Mouse (Mus musculus) layer of hippocampus, adult 2 months (tissue): Measurements from ENCODE around the gene Zdhhc17. TPM values are rescaled to one million over a fixed set of nuclear protein-coding genes. Genes with fewer than 3 reads are reported as not detected.

Source experiments
- DNase-seq, 2 experiments: peaks; one replicate each; pipeline ENCODE4 v3.0.0; 2022; ENCODE audit warnings: low spot score in 2 of 2
- H3K27ac ChIP-seq: fragments of 200-600 bp; 2 replicates; pipeline ENCODE4 v1.8.1; 2022
- H3K4me3 ChIP-seq: fragments of 200-600 bp; 2 replicates; pipeline ENCODE4 v1.8.1; 2022; ENCODE audit warnings: mild to moderate bottlenecking
- CTCF ChIP-seq: fragments of 200-600 bp; conservative IDR thresholded peaks from 2 replicates; pipeline ENCODE4 v1.8.1; 2022; ENCODE audit warnings: antibody characterized with exemption, mild to moderate bottlenecking, moderate library complexity
- total RNA-seq, 2 experiments: library from RNA; stranded (reverse); gene quantifications; 2 replicates each; pipeline ENCODE4 v1.2.3; 2021

Zdhhc17 gene
- total RNA-seq, 2 experiments from 2014 or later: 105 to 110 TPM

GRCm38 (mm10) chr10:110939717-110940116 lies 70.2 kb downstream of the Zdhhc17 start:
- DNase-seq: no peak

GRCm38 (mm10) chr10:110938841-110939549 lies 70.9 kb downstream of the Zdhhc17 start:
- DNase-seq: peak; percentile 62 to 76
- peak; percentile 27 for TF ChIP-seq CTCF
- Histone ChIP-seq H3K4me3 (0 out of 2 replicates have a peak overlapping the region, but pooled peaks have one; percentile 14), H3K27ac (peak overlapping the region; percentile 81)

More at GRCm38 (mm10) chr10:110939717-110940116, 70.2 kb downstream of the Zdhhc17 start:
- H3K4me3 ChIP-seq: no peak overlapping the region
- peak overlapping the region; percentile 81 for H3K27ac ChIP-seq
- no peak for TF ChIP-seq CTCF

GRCm38 (mm10) chr10:110938361-110938760 lies 71.6 kb downstream of the Zdhhc17 start:
- Histone ChIP-seq H3K27ac (peak overlapping the region; percentile 81), H3K4me3 (no peak overlapping the region)
- no peak for DNase-seq
- no peak for TF ChIP-seq CTCF

GRCm38 (mm10) chr10:110935669-110936068 lies 74.3 kb downstream of the Zdhhc17 start:
- peak; percentile 36; the same call in 1 of the 2 replicates for TF ChIP-seq CTCF
- no peak overlapping the region for H3K27ac ChIP-seq
- H3K4me3 ChIP-seq: no peak overlapping the region
- DNase-seq: no peak

- no peak for TF ChIP-seq CTCF
- H3K4me3 ChIP-seq: no peak overlapping the region
- no peak overlapping the region for H3K27ac ChIP-seq
- no peak for DNase-seq
Measured at GRCm38 (mm10) chr10:110935081-110935480, 74.9 kb downstream of the Zdhhc17 start.

GRCm38 (mm10) chr10:110933584-110933983 lies 76.4 kb downstream of the Zdhhc17 start:
- DNase-seq: no peak
- Histone ChIP-seq H3K4me3 (no peak overlapping the region), H3K27ac (no peak overlapping the region)
- TF ChIP-seq CTCF: no peak

GRCm38 (mm10) chr10:110931913-110932560 lies 77.9 kb downstream of the Zdhhc17 start:
- TF ChIP-seq CTCF: no peak
- Histone ChIP-seq H3K4me3 (peak overlapping the region; percentile 28; the same call in 1 of the 2 replicates), H3K27ac (peak overlapping the region; percentile 54; the same call in 1 of the 2 replicates)
- no peak for DNase-seq

- Histone ChIP-seq H3K27ac (peak overlapping the region; percentile 54; the same call in 1 of the 2 replicates), H3K4me3 (peak overlapping the region; percentile 28; the same call in 1 of the 2 replicates)
- no peak for TF ChIP-seq CTCF
- no peak for DNase-seq
Measured at GRCm38 (mm10) chr10:110931161-110931912, 78.6 kb downstream of the Zdhhc17 start.

- no peak for DNase-seq
- no peak for TF ChIP-seq CTCF
- Histone ChIP-seq H3K4me3 (no peak overlapping the region), H3K27ac (no peak overlapping the region; the same call in 1 of the 2 replicates)
Measured at GRCm38 (mm10) chr10:110929756-110930155, 80.2 kb downstream of the Zdhhc17 start.

GRCm38 (mm10) chr10:110927491-110927890 lies 82.4 kb downstream of the Zdhhc17 start:
- no peak overlapping the region for H3K4me3 ChIP-seq
- peak; percentile 51 for TF ChIP-seq CTCF
- DNase-seq: peak in 1 of 2 experiments; percentile 49
- H3K27ac ChIP-seq: peak overlapping the region; percentile 75

GRCm38 (mm10) chr10:110922612-110923011 lies 87.3 kb downstream of the Zdhhc17 start:
- TF ChIP-seq CTCF: no peak
- H3K27ac ChIP-seq: no peak overlapping the region
- no peak overlapping the region for H3K4me3 ChIP-seq
- no peak for DNase-seq

- no peak overlapping the region for H3K27ac ChIP-seq
- H3K4me3 ChIP-seq: no peak overlapping the region
- no peak for DNase-seq
- TF ChIP-seq CTCF: no peak
Measured at GRCm38 (mm10) chr10:110921890-110922289, 88.0 kb downstream of the Zdhhc17 start.
